Mouse (Mus musculus): ENCODE measurements around the gene Psors1c2. TPM values are rescaled to one million over a fixed set of nuclear protein-coding genes. Genes with fewer than 3 reads are reported as not detected.
A peak's percentile ranks its signal among the peaks of the same experiment; 100 is the strongest.

Gene Psors1c2
- polyA plus RNA-seq, 1 experiment = 7.0 TPM

DNA sequence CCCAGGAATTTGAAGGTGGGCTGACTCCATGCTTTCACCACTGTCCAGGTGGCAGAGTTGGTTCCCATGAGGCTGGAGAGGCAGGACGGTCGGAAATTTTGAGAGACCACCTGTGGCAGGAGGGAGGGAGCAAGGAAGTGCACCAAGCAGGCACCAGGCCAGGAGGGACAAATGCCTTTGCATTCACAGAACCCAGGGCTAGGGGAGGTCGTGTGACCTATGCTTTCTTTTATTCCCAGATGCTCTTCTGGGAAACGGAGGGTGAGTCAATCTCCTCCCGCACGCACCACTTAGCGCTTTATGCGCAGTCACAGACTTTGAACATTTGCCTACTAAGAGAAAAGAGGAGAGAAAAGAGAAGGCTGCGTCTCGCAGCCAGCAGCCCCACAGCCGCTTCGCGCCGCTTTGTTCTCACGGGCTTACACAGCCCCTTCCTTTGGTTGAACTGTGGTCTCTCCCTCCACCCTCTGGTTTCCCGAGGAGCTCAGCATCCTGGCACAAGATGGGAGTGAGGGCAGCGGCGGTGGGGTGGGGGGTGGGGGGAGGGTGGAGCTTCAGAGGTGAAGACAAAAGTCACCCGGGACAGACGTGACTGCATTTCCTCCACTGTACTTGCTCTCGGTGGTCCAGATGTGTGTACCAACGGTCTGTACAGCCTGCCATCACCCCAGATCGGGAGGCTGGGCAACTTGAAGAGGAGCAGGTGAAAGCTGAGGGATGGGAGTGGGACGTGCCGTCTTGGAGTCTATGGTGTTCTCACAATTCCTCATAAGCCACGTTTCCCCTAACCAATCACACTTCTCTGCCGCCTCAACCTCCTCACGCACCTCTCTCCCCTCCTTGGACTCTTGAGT, 36.3 kb downstream of the Psors1c2 start:
- no peaks in the 10 kb centered on the region for H3K36me3 ChIP-seq (ENCODE audit: control insufficient read depth, insufficient read depth, low read length, poor library complexity, severe bottlenecking)
- no peaks in the 10 kb centered on the region for H3K27me3 ChIP-seq (ENCODE audit: control insufficient read depth, insufficient read depth, low read length, poor library complexity, severe bottlenecking)
- no peaks in the 10 kb centered on the region for H3K9me3 ChIP-seq (replicated peaks; ENCODE audit: control insufficient read depth, insufficient read depth, low read length, poor library complexity, severe bottlenecking)
- H3K9ac ChIP-seq (ENCODE audit: low read depth, poor library complexity, severe bottlenecking) = peak overlapping the region; percentile 0; the same call in 1 of the 2 replicates
- TF ChIP-seq POLR2A (IDR thresholded peaks at IDR 0.05; ENCODE audit: insufficient read depth, low read length) (no peak), CTCF (IDR thresholded peaks at IDR 0.05; ENCODE audit: low read depth, low read length) (no peak), EP300 (IDR thresholded peaks at IDR 0.05; ENCODE audit: insufficient read depth, low read depth, low read length) (no peak)
- peak overlapping the region; percentile 59 for H3K4me3 ChIP-seq (ENCODE audit: low read depth, low read length)
- no peak overlapping the region for H3K27ac ChIP-seq (ENCODE audit: insufficient read depth, low read length)
- peaks cover 2% of the 10 kb centered on the region for H3K4me1 ChIP-seq (ENCODE audit: control insufficient read depth, insufficient read depth, low read length)

DNA sequence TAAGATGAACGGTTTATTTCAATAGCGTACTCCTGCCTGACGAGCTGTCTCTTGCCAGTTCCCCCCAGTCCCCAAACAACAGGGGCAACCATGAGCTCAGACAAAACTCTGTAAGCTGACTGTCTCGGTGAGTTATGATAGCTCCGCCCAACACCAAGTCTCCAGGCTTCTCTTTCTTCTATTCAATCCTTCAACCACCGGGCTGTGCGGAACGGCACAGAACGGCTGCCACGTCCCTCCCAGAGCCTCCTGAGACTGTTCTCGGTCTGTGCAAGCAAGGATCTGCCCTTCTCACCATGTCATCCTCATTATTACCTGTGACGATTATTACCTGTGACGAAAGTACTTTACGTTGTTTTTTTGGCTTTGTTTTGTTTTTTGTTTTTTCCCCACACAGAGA, 37.8 kb downstream of the Psors1c2 start:
- no peaks in the 10 kb centered on the region for H3K27me3 ChIP-seq (ENCODE audit: control insufficient read depth, insufficient read depth, low read length, poor library complexity, severe bottlenecking)
- no peak overlapping the region for H3K27ac ChIP-seq (ENCODE audit: insufficient read depth, low read length)
- TF ChIP-seq CTCF (IDR thresholded peaks at IDR 0.05; ENCODE audit: low read depth, low read length) (no peak), EP300 (IDR thresholded peaks at IDR 0.05; ENCODE audit: insufficient read depth, low read depth, low read length) (no peak), POLR2A (IDR thresholded peaks at IDR 0.05; ENCODE audit: insufficient read depth, low read length) (no peak)
- H3K4me3 ChIP-seq (ENCODE audit: low read depth, low read length) = no peak overlapping the region
- no peaks in the 10 kb centered on the region for H3K36me3 ChIP-seq (ENCODE audit: control insufficient read depth, insufficient read depth, low read length, poor library complexity, severe bottlenecking)
- H3K4me1 ChIP-seq (ENCODE audit: control insufficient read depth, insufficient read depth, low read length) = peaks cover 2% of the 10 kb centered on the region
- no peak overlapping the region for H3K9ac ChIP-seq (ENCODE audit: low read depth, poor library complexity, severe bottlenecking)
- H3K9me3 ChIP-seq (replicated peaks; ENCODE audit: control insufficient read depth, insufficient read depth, low read length, poor library complexity, severe bottlenecking) = no peaks in the 10 kb centered on the region

DNA sequence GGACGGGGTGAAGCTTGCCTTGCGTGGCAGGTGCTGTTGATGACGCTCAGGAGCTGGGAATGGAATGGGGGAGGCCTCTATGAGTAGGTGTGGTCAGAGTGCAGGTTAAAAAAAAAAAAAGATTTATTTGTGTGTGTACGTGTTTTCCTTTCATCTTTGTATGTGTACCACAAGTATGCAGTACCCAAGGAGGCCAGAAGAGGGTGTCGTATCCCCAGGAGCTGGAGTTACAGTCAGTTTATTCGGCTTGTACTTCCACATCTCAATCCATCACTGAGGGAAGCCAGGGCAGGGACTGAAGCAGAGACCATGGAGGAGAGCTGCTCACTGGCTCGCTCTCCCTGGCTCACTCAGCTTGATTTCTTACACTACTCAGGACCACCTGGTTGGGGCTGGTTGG, 38.5 kb downstream of the Psors1c2 start:
- Histone ChIP-seq H3K27ac (ENCODE audit: insufficient read depth, low read length) (no peak overlapping the region), H3K9me3 (replicated peaks; ENCODE audit: control insufficient read depth, insufficient read depth, low read length, poor library complexity, severe bottlenecking) (no peaks in the 10 kb centered on the region), H3K36me3 (ENCODE audit: control insufficient read depth, insufficient read depth, low read length, poor library complexity, severe bottlenecking) (no peaks in the 10 kb centered on the region), H3K27me3 (ENCODE audit: control insufficient read depth, insufficient read depth, low read length, poor library complexity, severe bottlenecking) (no peaks in the 10 kb centered on the region), H3K4me3 (ENCODE audit: low read depth, low read length) (no peak overlapping the region), H3K9ac (ENCODE audit: low read depth, poor library complexity, severe bottlenecking) (no peak overlapping the region), H3K4me1 (ENCODE audit: control insufficient read depth, insufficient read depth, low read length) (peaks cover 2% of the 10 kb centered on the region)
- TF ChIP-seq CTCF (IDR thresholded peaks at IDR 0.05; ENCODE audit: low read depth, low read length) (peak; percentile 6), EP300 (IDR thresholded peaks at IDR 0.05; ENCODE audit: insufficient read depth, low read depth, low read length) (no peak)

- Histone ChIP-seq H3K36me3 (ENCODE audit: control insufficient read depth, insufficient read depth, low read length, poor library complexity, severe bottlenecking) (no peaks in the 10 kb centered on the region), H3K4me1 (ENCODE audit: control insufficient read depth, insufficient read depth, low read length) (no peaks in the 10 kb centered on the region), H3K9me3 (replicated peaks; ENCODE audit: control insufficient read depth, insufficient read depth, low read length, poor library complexity, severe bottlenecking) (no peaks in the 10 kb centered on the region), H3K4me3 (ENCODE audit: low read depth, low read length) (no peak overlapping the region), H3K9ac (ENCODE audit: low read depth, poor library complexity, severe bottlenecking) (no peak overlapping the region), H3K27ac (ENCODE audit: insufficient read depth, low read length) (no peak overlapping the region), H3K27me3 (ENCODE audit: control insufficient read depth, insufficient read depth, low read length, poor library complexity, severe bottlenecking) (no peaks in the 10 kb centered on the region)
- no peak for TF ChIP-seq POLR2A (IDR thresholded peaks at IDR 0.05; ENCODE audit: insufficient read depth, low read length)
- TF ChIP-seq CTCF (IDR thresholded peaks at IDR 0.05; ENCODE audit: low read depth, low read length) = peak; percentile 99
- 0 out of 2 replicates have a peak, but pooled peaks have one; percentile 45 for TF ChIP-seq EP300 (IDR thresholded peaks at IDR 0.05; ENCODE audit: insufficient read depth, low read depth, low read length)
Measured at GRCm38 (mm10) chr17:35578211-35578610, 45.2 kb downstream of the Psors1c2 start.

DNA sequence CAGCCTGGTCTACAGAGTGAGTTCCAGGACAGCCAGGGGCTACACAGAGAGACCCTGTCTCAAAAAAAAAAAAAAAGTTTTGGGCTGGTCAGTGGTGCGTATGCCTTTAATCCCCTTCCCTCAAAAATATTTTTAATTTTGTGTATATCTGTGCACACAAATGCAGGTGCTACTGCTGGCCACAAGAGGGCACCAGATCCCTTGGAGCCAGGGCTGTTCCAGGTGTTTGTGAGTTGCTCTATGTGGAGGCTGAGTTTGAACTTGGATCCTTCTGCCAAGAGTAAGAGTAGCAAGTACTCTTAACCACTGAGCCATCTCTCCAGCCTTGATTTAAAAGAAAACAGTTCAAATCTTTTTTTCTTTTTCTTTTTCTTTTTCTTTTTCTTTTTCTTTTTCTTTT, 49.9 kb downstream of the Psors1c2 start:
- H3K27me3 ChIP-seq (ENCODE audit: control insufficient read depth, insufficient read depth, low read length, poor library complexity, severe bottlenecking) = no peaks in the 10 kb centered on the region
- H3K9me3 ChIP-seq (replicated peaks; ENCODE audit: control insufficient read depth, insufficient read depth, low read length, poor library complexity, severe bottlenecking) = no peaks in the 10 kb centered on the region
- no peak for TF ChIP-seq POLR2A (IDR thresholded peaks at IDR 0.05; ENCODE audit: insufficient read depth, low read length)
- peak; percentile 96 for TF ChIP-seq CTCF (IDR thresholded peaks at IDR 0.05; ENCODE audit: low read depth, low read length)
- no peak for TF ChIP-seq EP300 (IDR thresholded peaks at IDR 0.05; ENCODE audit: insufficient read depth, low read depth, low read length)
- H3K27ac ChIP-seq (ENCODE audit: insufficient read depth, low read length) = no peak overlapping the region
- H3K36me3 ChIP-seq (ENCODE audit: control insufficient read depth, insufficient read depth, low read length, poor library complexity, severe bottlenecking) = no peaks in the 10 kb centered on the region
- H3K4me3 ChIP-seq (ENCODE audit: low read depth, low read length) = no peak overlapping the region
- no peak overlapping the region for H3K9ac ChIP-seq (ENCODE audit: low read depth, poor library complexity, severe bottlenecking)
- no peaks in the 10 kb centered on the region for H3K4me1 ChIP-seq (ENCODE audit: control insufficient read depth, insufficient read depth, low read length)

Other genes starting within 250 kb of the Psors1c2 start
- not detected in 2 replicates for gene H2-Q1, start 212.8 kb upstream of the Psors1c2 start, polyA plus RNA-seq (2011; ENCODE audit: insufficient read depth, insufficient read length, low read depth, missing spikeins)
- gene H2-Q2, start 191.0 kb upstream of the Psors1c2 start, polyA plus RNA-seq (2011; ENCODE audit: insufficient read depth, insufficient read length, low read depth, missing spikeins) = 5.6 and 5.8 TPM in 2 replicates
- 10.0 and 11.6 TPM in 2 replicates for gene H2-Q4, start 153.6 kb upstream of the Psors1c2 start, polyA plus RNA-seq (2011; ENCODE audit: insufficient read depth, insufficient read length, low read depth, missing spikeins)
- gene H2-Q6, start 108.4 kb upstream of the Psors1c2 start, polyA plus RNA-seq (2011; ENCODE audit: insufficient read depth, insufficient read length, low read depth, missing spikeins) = 2.1 and 2.2 TPM in 2 replicates
- 4.9 and 5.0 TPM in 2 replicates for gene H2-Q7, start 94.0 kb upstream of the Psors1c2 start, polyA plus RNA-seq (2011; ENCODE audit: insufficient read depth, insufficient read length, low read depth, missing spikeins)
- 0.68 and 2.0 TPM in 2 replicates for gene H2-Q10, start 63.1 kb upstream of the Psors1c2 start, polyA plus RNA-seq (2011; ENCODE audit: insufficient read depth, insufficient read length, low read depth, missing spikeins)
- 397 and 429 TPM in 2 replicates for gene Pou5f1, start 27.2 kb upstream of the Psors1c2 start, polyA plus RNA-seq (2011; ENCODE audit: insufficient read depth, insufficient read length, low read depth, missing spikeins)
- gene Tcf19, start 16.4 kb upstream of the Psors1c2 start, polyA plus RNA-seq (2011; ENCODE audit: insufficient read depth, insufficient read length, low read depth, missing spikeins) = 4.0 and 5.2 TPM in 2 replicates
- 13.4 and 15.3 TPM in 2 replicates for gene Cchcr1, start 16.1 kb upstream of the Psors1c2 start, polyA plus RNA-seq (2011; ENCODE audit: insufficient read depth, insufficient read length, low read depth, missing spikeins)
- 0.33 TPM in 1 of 2 replicates, not detected in the other for gene Cdsn, start 18.9 kb downstream of the Psors1c2 start, polyA plus RNA-seq (2011; ENCODE audit: insufficient read depth, insufficient read length, low read depth, missing spikeins)
- gene 2300002M23Rik, start 34.2 kb downstream of the Psors1c2 start, polyA plus RNA-seq (2011; ENCODE audit: insufficient read depth, insufficient read length, low read depth, missing spikeins) = 0.46 TPM in 1 of 2 replicates, not detected in the other
- gene Sfta2, start 68.3 kb downstream of the Psors1c2 start, polyA plus RNA-seq (2011; ENCODE audit: insufficient read depth, insufficient read length, low read depth, missing spikeins) = not detected in 2 replicates
- not detected in 2 replicates for gene Gm9573, start 93.4 kb downstream of the Psors1c2 start, polyA plus RNA-seq (2011; ENCODE audit: insufficient read depth, insufficient read length, low read depth, missing spikeins)
- gene Mucl3, start 110.5 kb downstream of the Psors1c2 start, polyA plus RNA-seq (2011; ENCODE audit: insufficient read depth, insufficient read length, low read depth, missing spikeins) = 1.3 and 2.5 TPM in 2 replicates
- 35.2 and 41.1 TPM in 2 replicates for gene Vars2, start 134.4 kb downstream of the Psors1c2 start, polyA plus RNA-seq (2011; ENCODE audit: insufficient read depth, insufficient read length, low read depth, missing spikeins)
- gene Gtf2h4, start 140.5 kb downstream of the Psors1c2 start, polyA plus RNA-seq (2011; ENCODE audit: insufficient read depth, insufficient read length, low read depth, missing spikeins) = 80.7 and 105 TPM in 2 replicates
- gene Ddr1, start 171.4 kb downstream of the Psors1c2 start, polyA plus RNA-seq (2011; ENCODE audit: insufficient read depth, insufficient read length, low read depth, missing spikeins) = 59.8 and 61.6 TPM in 2 replicates